Mouse (Mus musculus) T-cell, adult 2 months (primary cell): ENCODE data around the gene Cux2.

ENCODE experiments used
- DNase-seq: peaks from one replicate; pipeline ENCODE4 v3.0.0; 2022; ENCODE audit warnings: low spot score

Gene Cux2

DNA sequence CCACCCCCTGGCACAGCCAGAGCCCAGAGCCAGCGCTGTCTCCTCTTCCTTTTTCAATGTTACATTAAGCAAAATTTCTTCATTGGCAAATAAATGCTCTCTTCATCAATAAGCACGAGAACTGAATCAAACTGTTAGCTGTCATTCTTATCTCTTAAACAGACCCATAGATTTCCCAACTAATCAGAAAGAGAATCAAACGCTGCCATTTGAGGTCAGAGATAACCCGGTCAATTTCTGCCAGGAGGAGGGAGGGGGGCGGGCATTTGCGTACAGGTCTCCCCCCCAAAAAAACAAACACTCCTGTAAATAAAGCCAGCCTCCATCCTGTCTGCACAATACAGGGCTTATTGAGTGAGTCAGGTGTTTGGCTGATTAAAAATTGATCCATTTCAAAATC lies 33.2 kb downstream of the Cux2 start:
- no peak for DNase-seq

- DNase-seq: no peak
These were observed 34.8 kb downstream of the Cux2 start for GRCm38 (mm10) chr5:122015149-122015548.

- no peak for DNase-seq
These were observed 35.2 kb downstream of the Cux2 start for GRCm38 (mm10) chr5:122014671-122015070.

DNA sequence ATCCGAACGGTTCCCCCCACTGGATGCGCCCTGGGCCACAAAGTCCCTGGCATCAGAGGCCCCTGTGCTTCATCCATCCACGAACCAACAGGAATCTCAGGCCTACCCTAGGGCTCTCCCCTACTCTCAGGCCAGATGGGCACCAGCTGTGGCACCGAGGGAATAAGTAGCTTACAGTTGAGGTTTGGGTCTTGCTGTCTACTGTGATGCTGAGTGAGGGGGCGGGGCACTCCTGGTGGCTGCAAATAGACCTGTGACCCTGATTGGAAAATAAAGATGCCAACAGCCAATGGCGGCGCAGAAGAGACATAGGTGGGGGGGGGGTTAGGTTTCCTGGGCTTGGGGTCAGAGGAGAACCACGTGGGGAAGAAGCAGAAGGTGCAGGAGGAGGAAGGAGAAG lies 38.6 kb downstream of the Cux2 start:
- DNase-seq: no peak

DNA sequence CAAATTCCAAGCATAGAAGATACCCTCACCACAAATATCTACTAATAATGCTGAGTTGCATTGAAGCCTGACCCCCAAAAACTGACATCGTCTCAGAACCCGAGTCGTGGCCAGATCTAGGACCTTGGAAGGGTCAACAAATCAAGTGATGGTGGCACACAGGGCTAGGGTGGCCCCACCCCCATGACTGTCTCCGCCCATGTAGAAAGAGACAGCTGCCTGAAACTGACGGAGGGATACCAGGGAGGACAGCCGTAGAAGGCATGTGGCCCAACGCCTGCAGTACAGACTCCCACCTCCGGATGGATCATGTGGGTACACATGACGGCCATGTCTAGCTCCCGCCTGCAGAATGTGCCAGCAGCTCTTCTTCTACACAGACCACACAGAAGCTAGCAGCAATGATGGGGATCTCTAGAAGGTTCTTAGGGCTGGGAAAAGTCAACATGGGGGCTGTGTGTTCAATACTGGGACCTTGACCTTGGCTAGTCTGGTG lies 41.9 kb downstream of the Cux2 start:
- DNase-seq: no peak

DNA sequence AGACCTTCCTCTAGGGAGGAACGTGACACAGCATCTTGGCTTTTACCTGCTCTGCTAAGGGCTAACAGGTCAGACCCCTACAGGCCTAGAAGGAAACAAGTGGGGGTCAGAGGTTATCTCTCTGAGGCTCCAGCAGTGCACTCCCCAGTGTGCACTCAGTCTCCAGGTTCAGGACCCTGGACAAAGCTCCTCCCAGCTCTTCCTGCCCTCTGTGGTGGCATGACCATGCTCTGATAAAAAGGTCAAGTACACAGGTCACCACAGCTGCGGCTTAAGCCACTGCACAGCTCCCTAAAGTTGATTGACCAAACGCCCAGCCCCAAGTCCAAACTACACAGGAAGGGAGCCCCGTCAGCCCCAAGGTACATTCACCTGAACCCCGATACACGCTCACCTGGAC lies 46.4 kb downstream of the Cux2 start:
- no peak for DNase-seq

DNA sequence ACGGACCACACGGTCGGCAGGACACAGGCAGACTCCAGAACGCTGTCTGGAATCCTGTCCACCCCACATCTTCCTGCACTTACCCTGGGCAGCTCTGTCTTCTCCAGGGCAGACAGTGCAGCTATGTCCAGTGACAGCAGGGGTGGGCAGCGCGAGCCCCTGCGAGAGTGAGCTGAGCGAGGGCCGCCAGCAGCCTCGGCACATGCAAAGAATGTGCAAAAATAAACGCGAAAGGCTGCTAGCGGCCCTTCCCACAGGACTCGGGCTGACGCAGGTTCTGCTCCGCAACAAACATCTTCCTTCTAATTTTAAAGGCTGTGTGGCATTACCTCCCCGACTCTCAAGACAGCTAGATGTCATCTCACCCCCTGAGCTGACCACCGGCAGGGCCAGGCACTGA lies 47.8 kb downstream of the Cux2 start:
- no peak for DNase-seq

- no peak for DNase-seq
These were observed 48.6 kb downstream of the Cux2 start for GRCm38 (mm10) chr5:122001311-122001710.

DNA sequence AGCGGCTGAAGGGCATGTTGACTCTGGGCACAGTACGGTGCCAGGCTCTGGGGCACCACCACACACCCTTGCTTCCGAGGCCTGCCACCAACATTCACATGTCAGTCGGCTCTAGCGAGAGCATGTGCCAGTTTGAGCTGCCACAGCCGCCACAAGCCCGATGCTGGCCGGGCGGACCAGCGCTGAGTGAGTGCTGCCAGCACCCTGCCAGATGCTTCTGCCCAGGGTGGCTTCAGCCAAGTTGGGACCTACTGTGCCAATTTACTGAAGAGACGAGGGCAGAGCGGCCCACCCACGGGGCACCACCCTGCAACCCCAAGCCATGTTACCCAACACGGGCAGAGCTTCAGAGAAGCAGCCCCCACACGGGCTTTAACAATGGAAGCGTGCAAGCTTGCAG lies 49.5 kb downstream of the Cux2 start:
- no peak for DNase-seq

GRCm38 (mm10) chr5:121998981-121999795 lies 50.7 kb downstream of the Cux2 start:
- DNase-seq: peak; percentile 41

DNA sequence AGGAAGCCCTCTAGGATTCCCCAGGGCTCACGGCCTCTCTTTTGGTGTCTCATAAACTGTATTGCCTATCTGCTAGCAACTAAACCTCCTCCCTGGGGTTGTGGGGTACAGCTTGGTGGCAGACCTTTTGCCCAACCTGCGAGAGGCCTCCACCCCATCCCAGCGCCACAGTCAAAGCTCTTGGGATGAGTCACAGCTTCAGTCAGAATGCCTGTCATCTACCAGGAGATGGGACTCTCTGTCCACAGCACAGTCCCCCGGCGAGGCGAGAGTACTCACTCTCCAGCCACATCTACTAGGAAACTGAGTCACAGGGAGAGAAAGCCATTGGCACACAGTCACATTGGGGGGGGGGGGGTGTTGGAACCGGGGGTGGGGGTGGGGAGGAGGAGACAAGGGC lies 51.6 kb downstream of the Cux2 start:
- no peak for DNase-seq

GRCm38 (mm10) chr5:121996701-121997100 lies 53.2 kb downstream of the Cux2 start:
- no peak for DNase-seq

DNA sequence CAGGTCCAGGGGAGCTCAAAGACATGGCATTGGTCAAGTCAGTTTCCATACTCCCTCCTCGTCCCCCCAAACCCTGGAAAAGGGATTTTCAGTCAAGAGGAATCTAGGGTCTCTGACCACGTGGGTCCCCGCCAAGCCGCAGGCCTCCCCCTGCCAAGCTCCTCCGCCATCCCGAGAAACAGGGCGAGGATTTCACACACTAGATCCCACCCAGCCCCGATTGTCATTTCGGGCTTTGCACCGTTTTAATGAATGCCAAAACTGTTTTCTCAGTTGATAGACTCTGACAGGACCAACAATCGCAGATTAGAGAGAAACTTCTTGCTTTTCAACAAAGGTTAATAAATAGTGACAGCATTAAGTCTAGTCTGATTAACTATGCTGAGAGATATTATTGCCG lies 55.1 kb downstream of the Cux2 start:
- DNase-seq: no peak

GRCm38 (mm10) chr5:121991914-121992313 lies 58.0 kb downstream of the Cux2 start:
- DNase-seq: no peak

DNA sequence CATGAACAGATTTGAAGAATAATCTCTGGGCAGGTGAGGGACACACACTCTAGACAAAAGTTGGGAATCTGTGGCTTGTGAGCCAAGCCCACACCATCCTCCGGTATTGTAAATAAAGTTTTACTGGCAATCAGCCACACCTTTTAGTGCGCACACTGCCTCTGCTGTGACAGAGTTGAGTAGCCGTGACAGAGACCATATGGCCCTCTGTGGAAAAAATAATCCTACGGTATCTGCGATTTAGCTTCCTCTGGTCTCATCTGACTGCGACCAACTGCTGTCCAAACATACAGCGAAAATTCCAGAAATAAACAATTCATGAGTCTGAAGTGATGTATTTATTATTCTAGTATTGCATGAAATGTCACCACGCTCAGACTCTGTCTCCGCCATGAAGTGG lies 64.0 kb downstream of the Cux2 start:
- no peak for DNase-seq

GRCm38 (mm10) chr5:121981650-121982131 lies 68.2 kb downstream of the Cux2 start:
- DNase-seq: no peak

GRCm38 (mm10) chr5:121976331-121976730 lies 73.6 kb downstream of the Cux2 start:
- DNase-seq: no peak

GRCm38 (mm10) chr5:121973541-121973940 lies 76.4 kb downstream of the Cux2 start:
- no peak for DNase-seq

DNA sequence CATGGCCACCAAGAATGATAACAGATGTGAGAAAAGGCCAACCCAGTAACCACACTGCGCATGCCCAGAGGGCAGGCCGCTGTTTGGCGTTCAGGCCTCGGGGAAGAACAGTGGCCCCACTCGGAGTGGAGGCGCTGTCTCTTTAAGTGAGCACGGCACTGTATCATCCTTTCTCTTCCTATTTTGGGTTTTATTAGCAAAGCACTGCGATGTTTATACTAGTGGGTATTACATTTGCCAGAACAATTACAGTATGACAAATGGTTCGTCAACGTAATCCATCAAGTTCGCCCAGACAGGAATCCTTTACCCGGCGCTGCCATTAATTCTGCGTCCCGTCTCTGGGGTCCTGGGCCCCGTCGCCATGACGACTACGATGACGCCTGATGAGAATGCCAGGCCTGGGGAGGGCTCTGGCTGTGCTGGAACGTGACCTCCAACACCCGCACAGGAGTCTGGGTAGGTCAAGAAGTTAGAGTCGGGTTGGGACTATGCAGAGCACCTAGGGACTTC lies 77.2 kb downstream of the Cux2 start:
- no peak for DNase-seq

- no peak for DNase-seq
These were observed 80.9 kb downstream of the Cux2 start for GRCm38 (mm10) chr5:121968999-121969398.

DNA sequence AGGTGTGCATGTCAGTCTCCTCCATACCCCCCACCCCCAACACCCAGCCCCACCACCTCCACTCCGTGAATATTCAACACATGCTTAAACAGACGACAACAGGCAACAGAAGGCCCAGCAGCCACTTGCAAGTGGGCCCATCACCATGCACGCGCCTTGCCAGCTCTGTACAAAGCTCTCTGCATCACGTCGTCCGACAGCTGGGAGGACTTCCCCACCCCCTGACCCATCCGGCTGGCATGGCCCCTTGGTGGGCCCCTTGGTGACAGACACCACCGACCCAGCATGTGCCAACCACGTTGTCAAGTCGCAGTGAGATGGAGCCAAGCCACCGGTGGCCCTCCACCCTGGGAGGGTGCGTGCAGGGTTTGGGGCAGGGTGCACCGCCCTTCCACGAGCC lies 81.5 kb downstream of the Cux2 start:
- no peak for DNase-seq

GRCm38 (mm10) chr5:121967520-121967919 lies 82.4 kb downstream of the Cux2 start:
- no peak for DNase-seq

DNA sequence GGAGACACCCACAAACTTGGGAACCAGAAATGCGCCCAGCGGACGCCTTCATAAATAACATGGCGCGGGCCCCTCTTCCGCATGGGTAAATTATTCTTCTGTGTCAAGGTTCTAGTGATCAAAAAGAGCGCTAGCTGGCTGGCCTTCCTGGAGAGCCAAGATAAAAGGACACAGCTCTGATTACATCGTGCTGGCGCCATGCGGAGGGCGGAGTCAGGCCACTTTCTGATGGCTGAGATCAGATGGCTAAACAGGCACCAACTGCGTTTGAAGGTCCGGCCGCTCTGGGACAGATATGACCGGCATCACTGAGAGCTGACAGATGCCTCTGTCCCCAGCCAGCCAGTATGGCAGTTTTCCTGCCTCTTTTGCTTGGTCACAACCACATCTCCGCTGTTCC lies 83.0 kb downstream of the Cux2 start:
- no peak for DNase-seq

GRCm38 (mm10) chr5:121962974-121963373 lies 86.9 kb downstream of the Cux2 start:
- no peak for DNase-seq
